Mouse (Mus musculus) cerebral cortex, adult 2 months (tissue): ENCODE measurements around the gene Ccdc162.

Source experiments
- WGBS: fragments of 180-500 bp; shearing (Covaris S2); methylation state at CpG from one replicate; pipeline ENCODE4 v1.1.7; 2018; 5-methylcytosine and 5-hydroxymethylcytosine counted together

The Ccdc162 gene

GRCm38 (mm10) chr10:41716029-41716897 is at the start of gene Ccdc162:
TSS of gene Ccdc162 (minus strand) at chr10:41716634.
- 35% methylated on average over 15 of the region's 15 CpGs for WGBS

DNA sequence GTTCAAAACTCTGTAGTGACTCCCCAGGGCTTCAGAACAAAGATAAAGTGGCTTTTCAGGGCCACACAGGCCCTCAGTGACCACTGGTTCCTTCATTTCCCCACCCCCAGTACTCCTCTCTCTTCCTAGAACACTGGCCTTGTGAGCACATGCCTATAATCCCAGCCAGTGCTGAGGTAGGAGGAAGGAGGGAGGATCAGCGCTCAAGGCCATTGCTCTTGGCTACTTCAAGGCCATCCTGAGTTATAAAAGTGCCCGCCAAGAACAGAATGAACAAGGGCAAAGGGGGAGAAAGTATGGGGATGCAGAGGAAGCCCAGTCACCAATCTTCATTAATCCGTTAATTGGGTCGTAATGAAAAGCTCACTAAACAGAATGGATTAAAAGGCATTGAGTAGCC is 49.2 kb upstream of the Ccdc162 start:
- WGBS = 91% methylated on average over 4 of the region's 4 CpGs

DNA sequence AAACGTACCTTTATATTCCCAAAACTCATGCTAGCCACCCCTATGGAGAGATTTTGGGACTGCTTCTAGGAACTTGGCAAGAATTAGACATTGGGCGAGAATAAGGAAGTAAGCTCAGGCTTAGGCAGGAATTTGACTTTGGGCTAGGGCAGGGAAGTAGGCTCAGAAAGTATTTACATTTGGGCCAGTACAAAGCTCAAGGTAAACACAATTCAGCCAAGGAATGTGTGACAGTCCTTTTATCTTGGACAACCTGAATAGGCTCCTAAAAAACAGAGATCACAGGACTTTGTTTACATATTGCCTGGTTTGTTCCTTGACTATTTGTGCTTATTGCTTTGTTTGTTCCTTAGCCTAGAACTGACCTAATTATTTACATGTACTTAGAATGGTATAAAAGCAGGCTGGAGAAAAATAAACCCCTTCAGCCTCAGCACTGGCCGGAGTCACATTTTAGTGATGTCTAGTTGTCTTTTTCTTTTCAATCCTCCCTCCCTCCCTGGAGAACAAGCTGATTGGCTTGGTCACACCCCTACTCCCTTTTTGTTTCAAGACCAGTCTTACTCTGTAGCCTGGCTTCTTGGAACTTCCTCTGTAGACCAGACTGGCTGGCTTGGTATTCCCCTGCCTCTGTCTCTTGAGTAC is 47.4 kb upstream of the Ccdc162 start:
- WGBS = 82% methylated on average over 3 of the region's 3 CpGs

GRCm38 (mm10) chr10:41760866-41761265 is 44.4 kb upstream of the Ccdc162 start:
- 92% methylated on average over 3 of the region's 3 CpGs for WGBS

DNA sequence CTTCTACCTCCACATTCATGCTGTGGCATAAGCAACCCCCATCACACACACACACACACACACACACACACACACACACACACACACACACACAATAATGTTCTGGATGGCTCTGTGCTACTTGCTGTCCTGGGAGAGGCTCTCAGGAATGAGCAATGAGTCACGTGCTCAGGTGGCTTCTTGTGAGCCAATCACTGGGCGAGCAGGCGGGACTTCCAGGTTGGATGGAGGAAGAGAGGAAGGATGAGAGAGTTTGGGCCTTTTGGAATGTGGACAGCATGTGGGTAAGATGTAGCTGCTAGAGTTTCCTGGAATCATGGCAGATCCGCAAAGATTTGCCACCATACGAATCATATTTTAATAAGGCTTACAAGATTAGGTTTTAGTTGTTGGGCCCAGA is 40.8 kb upstream of the Ccdc162 start:
- 97% methylated on average over 5 of the region's 5 CpGs for WGBS

GRCm38 (mm10) chr10:41751867-41752480 is 35.5 kb upstream of the Ccdc162 start:
- 70% methylated on average over 14 of the region's 14 CpGs for WGBS

GRCm38 (mm10) chr10:41749306-41749705 is 32.9 kb upstream of the Ccdc162 start:
- WGBS = 67% methylated on average over 3 of the region's 3 CpGs

- 38% methylated on average over 5 of the region's 5 CpGs for WGBS
Measured at GRCm38 (mm10) chr10:41746554-41746953, 30.1 kb upstream of the Ccdc162 start.

DNA sequence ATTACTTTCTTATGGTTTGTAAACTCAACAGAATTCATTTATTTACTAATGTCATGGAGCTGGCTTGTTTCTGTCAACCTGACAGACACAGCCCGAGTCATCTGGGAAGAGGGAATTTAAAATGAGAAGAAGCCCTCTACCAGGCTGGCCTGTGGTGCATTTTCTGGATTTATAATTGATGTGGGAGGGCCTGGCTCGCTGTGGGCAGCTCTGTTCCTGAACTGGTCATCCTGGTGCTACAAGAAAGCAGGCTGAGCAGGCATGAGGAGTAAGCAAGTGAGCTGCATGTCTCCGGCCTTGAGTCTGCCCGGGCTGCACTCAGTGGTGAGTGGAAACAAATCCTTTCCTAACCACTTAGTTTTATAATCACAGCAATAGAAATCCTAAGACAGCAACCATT is 27.6 kb upstream of the Ccdc162 start:
- WGBS = 72% methylated on average over 4 of the region's 4 CpGs

- WGBS = 91% methylated on average over 2 of the region's 2 CpGs
Measured at GRCm38 (mm10) chr10:41740221-41740620, 23.8 kb upstream of the Ccdc162 start.

DNA sequence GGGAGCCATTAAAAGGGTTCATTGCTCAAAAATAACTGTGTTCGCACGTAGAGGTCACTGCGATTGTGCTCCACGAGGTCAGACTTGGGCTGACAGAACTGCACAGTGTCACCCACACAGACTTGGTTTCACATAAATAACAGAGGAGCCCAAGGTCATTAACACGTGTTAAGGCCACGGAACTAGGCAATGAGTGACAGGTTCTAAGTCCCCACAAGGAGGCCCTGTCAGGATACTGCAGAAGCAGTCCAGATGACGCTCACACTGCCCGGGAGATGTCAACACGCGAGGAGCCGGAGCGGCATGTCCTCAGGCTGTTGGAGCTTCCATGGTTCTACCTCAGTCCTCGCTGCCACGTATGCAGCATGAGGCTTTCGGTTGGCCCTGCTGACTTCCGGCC is 20.8 kb upstream of the Ccdc162 start:
- 98% methylated on average over 16 of the region's 16 CpGs for WGBS

DNA sequence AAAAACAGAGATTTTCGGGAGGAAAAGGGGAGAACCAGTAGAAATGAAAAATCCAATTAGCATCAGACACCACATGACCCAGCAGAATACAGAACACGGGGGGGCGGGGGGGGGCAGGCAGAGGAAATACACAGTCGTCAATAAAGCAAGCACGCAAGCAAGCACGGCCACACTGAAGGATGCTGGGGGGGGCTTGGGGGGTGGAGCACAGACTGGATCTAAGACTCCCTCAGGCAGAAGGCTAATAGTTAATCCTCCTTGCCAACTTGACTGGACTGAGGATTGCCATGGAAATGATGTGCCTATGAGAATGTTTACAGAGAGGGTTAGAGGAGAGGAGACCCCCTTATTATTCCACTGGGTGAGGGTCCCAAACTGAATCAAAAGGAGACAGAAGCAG is 19.0 kb upstream of the Ccdc162 start:
- 71% methylated on average over 6 of the region's 6 CpGs for WGBS

DNA sequence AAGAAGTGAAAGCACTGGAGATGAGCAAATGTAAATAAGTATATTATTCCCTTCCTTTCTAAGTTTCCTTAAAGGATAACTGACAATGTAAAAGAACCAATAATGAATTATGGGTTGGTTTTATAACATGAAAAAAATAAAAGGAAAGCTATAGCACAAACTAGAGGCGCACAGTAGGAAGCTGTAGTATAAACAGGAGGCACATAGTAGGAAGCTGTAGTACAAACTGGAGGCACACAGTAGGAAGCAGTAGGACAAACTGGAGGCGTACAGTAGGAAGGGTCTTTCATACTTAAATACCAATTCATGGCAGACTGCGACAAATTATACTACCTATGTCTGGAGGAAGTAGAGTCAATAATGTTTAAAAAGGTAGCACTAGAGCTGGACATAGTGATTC is 16.8 kb upstream of the Ccdc162 start:
- 98% methylated on average over 3 of the region's 3 CpGs for WGBS

DNA sequence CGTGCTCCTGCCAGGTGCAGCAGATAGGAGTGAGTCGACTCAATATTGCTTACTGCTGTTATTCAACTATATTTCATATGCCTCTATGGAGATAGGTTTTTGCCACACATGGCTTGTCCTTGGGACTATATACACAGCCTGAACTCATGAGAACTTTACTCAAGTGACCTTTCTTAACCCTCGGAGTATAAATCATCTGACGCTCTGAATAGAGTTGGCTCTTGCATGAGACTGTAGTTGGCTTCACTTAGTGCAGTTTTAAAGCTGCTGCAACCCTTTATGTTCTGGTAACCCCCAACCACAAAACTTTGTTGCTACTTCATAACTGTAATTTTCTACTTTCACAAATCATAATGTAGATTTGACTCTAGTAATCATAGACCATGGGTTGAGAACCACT is 15.5 kb upstream of the Ccdc162 start:
- 91% methylated on average over 4 of the region's 4 CpGs for WGBS

DNA sequence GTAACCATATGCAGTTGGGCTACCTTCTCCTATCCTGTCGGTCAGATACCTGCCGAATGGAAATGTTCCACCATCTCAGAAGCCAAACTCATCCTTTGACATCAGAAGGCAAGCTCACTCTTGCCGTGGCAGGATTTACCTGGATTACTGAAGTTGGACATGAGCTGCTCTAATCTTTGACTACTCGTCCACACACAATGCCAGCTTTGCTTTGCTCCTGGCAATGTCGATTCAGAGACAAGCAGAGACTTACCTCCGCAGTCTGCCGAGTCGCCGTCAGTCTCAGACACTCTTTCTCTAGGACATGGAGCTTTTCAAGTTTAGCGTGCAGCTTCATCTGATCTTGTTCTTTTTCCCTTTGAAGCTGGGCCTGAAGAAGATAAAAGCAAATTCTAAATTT is 14.3 kb upstream of the Ccdc162 start:
- WGBS = 89% methylated on average over 10 of the region's 10 CpGs

- 90% methylated on average over 9 of the region's 9 CpGs for WGBS
Measured at GRCm38 (mm10) chr10:41726215-41726614, 9.8 kb upstream of the Ccdc162 start.

DNA sequence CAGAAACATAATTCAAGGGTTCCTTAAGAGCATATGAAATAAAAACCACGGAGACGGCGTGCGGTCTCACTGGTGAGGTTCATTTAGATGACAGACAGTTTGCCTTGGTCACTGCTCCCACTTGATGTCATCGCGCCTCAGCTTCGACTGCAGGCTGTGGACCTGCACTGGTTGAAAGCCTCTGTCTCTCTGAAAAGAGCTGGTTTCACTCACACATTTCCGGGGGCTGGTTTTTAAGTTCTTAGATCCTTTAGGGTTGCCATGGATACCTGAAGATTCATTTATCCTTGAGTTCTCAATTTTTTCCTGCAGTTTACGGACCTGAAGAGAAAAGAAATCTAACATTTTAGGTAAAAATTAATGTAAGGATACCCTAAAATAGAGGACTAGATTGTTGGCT is 3.2 kb upstream of the Ccdc162 start:
- 53% methylated on average over 9 of the region's 9 CpGs for WGBS

DNA sequence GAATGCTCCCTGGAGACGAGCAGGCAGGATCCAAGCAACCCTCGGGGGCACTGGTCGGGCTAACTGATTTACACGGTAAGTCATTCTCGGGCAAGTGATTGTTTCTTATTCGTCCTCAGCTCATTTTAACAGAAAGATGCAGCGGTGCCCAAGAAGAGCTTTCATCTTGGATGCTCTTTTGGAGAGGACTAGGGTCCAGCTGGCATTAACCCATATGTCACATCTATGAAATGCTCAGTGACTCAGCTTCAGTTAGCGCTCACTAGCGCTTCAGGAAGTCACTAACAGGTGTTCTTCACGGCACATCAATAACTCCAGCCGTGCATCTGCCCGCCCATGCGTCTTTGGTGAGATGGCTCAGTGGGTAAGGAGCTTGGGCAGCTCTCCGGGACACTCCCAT is 877 bp downstream of the Ccdc162 start:
- 86% methylated on average over 14 of the region's 14 CpGs for WGBS

- 80% methylated on average over 7 of the region's 7 CpGs for WGBS
Measured at GRCm38 (mm10) chr10:41711467-41711866, 5.0 kb downstream of the Ccdc162 start.

- WGBS = 57% methylated on average over 8 of the region's 8 CpGs
Measured at GRCm38 (mm10) chr10:41710773-41711172, 5.7 kb downstream of the Ccdc162 start.

- 97% methylated on average over 8 of the region's 8 CpGs for WGBS
Measured at GRCm38 (mm10) chr10:41709341-41709740, 7.1 kb downstream of the Ccdc162 start.

DNA sequence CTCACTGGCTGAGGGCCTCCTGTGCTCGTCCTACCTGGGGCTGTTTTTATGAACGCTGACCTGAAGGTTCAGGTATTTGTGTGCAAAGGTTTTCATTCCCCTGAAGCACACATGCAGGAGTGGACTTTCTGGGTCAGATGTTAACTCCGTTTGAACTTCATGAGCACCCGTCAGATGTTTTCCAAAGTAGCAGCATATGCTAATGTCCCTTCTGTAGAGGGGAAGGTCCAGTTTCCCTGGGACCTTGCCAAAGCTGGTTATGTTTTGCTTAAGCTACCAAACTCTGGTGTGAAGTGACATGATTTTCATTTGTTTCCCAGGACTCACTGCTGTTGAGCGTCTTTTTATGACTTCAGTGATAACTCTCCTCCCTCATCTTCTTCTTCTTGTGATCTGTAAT is 16.8 kb downstream of the Ccdc162 start:
- 89% methylated on average over 5 of the region's 5 CpGs for WGBS

DNA sequence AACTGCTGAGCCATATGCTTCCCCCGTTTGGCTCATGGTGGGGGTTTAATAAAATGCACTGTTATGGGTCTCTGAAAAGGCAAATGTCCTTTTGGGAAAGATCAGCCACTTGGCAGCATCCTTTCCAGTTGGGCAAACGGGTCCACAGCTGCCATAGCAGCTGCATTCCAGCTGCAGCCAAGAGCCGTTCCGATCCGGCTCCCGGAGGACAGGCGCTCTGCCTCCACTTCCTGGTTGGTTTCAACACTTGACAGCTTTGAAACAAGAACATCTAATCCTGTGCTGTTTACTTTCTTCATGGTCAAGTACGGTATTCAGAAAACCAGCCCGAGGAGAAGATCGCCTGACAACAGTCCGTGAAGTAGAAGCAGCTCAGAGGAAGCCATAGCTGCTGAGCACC is 19.4 kb downstream of the Ccdc162 start:
- WGBS = 63% methylated on average over 11 of the region's 11 CpGs
